Mouse (Mus musculus): Measurements from ENCODE around the gene Ddah2. TPM values are rescaled to one million over a fixed set of nuclear protein-coding genes. Genes with fewer than 3 reads are reported as not detected.
A peak's percentile ranks its signal among the peaks of the same experiment; 100 is the strongest.

The Ddah2 gene
- total RNA-seq, 2 experiments from 2014 or later = 104 to 106 TPM

- DNase-seq = peak; percentile 49
Measured at GRCm38 (mm10) chr17:35105740-35106389, 47.0 kb downstream of the Ddah2 start.

- DNase-seq = no peak
Measured at GRCm38 (mm10) chr17:35106522-35106921, 47.7 kb downstream of the Ddah2 start.

- DNase-seq = no peak
Measured at GRCm38 (mm10) chr17:35108097-35108496, 49.3 kb downstream of the Ddah2 start, which contains the start of gene Ly6g5c. Gene Ly6g5c, plus strand, starts transcription at chr17:35108279.

Other genes with a start within 250 kb of the Ddah2 start
- gene Stk19, start 222.1 kb upstream of the Ddah2 start, total RNA-seq (2021) = 10 to 100 TPM; 13.6 to 16.2 TPM
- gene Dxo, start 222.0 kb upstream of the Ddah2 start, total RNA-seq (2021) = 10 to 100 TPM; 21.4 to 23.0 TPM
- gene Skiv2l, start 208.8 kb upstream of the Ddah2 start, total RNA-seq (2021) = 10 to 100 TPM; 27.4 to 27.9 TPM
- gene Nelfe, start 208.6 kb upstream of the Ddah2 start, total RNA-seq (2021) = 10 to 100 TPM; 30.4 to 34.2 TPM
- gene Cfb, start 196.5 kb upstream of the Ddah2 start, total RNA-seq (2021) = 1 to 10 TPM in 1 of 2 experiments, under 1 TPM in 1; 0.88 to 2.6 TPM
- 1 to 10 TPM; 7.9 TPM for gene Zbtb12, start 179.6 kb upstream of the Ddah2 start, total RNA-seq (2021)
- gene Gm20547, start 177.0 kb upstream of the Ddah2 start, total RNA-seq (2021) = not detected
- 1 to 10 TPM; 3.0 to 3.7 TPM for gene C2, start 160.8 kb upstream of the Ddah2 start, total RNA-seq (2021)
- gene Ehmt2, start 160.6 kb upstream of the Ddah2 start, total RNA-seq (2021) = 10 to 100 TPM; 55.7 to 56.8 TPM
- not detected for gene Slc44a4, start 144.6 kb upstream of the Ddah2 start, total RNA-seq (2021)
- gene Neu1, start 127.8 kb upstream of the Ddah2 start, total RNA-seq (2021) = 10 to 100 TPM; 10.1 to 11.7 TPM
- gene Hspa1b, start 99.8 kb upstream of the Ddah2 start, total RNA-seq (2021) = 1 to 10 TPM; 4.8 to 5.2 TPM
- gene Gm20481, start 89.1 kb upstream of the Ddah2 start, total RNA-seq (2021) = not detected
- gene Hspa1a, start 86.9 kb upstream of the Ddah2 start, total RNA-seq (2021) = 1 to 10 TPM; 2.6 to 2.9 TPM
- 1 to 10 TPM; 5.3 to 6.6 TPM for gene Hspa1l, start 86.3 kb upstream of the Ddah2 start, total RNA-seq (2021)
- gene Lsm2, start 77.2 kb upstream of the Ddah2 start, total RNA-seq (2021) = 10 to 100 TPM; 52.2 to 55.0 TPM
- gene Vars, start 58.0 kb upstream of the Ddah2 start, total RNA-seq (2021) = 10 to 100 TPM; 46.7 to 49.0 TPM
- gene Vwa7, start 42.5 kb upstream of the Ddah2 start, total RNA-seq (2021) = 1 to 10 TPM; 1.6 to 1.8 TPM
- gene Sapcd1, start 31.0 kb upstream of the Ddah2 start, total RNA-seq (2021) = 1 to 10 TPM in 1 of 2 experiments, under 1 TPM in 1; 0.74 to 1.3 TPM
- 1 to 10 TPM; 4.0 to 6.5 TPM for gene Msh5, start 12.3 kb upstream of the Ddah2 start, total RNA-seq (2021)
- 100 to 1,000 TPM; 166 to 167 TPM for gene Clic1, start 9.1 kb upstream of the Ddah2 start, total RNA-seq (2021)
- not detected for gene Ly6g6c, start 6.4 kb downstream of the Ddah2 start, total RNA-seq (2021)
- under 1 TPM in 1 of 2 experiments, not detected in 1; 0.47 TPM for gene Mpig6b, start 7.1 kb downstream of the Ddah2 start, total RNA-seq (2021)
- not detected for gene Ly6g6e, start 17.9 kb downstream of the Ddah2 start, total RNA-seq (2021)
- gene Ly6g6d, start 19.0 kb downstream of the Ddah2 start, total RNA-seq (2021) = 1 to 10 TPM; 1.6 to 2.4 TPM
- not detected for gene Ly6g6f, start 26.6 kb downstream of the Ddah2 start, total RNA-seq (2021)
- 10 to 100 TPM; 50.6 to 53.5 TPM for gene Abhd16a, start 30.2 kb downstream of the Ddah2 start, total RNA-seq (2021)
- not detected for gene Ly6g5c, start 49.2 kb downstream of the Ddah2 start, total RNA-seq (2021)
- under 1 TPM; 0.52 to 0.62 TPM for gene Ly6g5b, start 56.4 kb downstream of the Ddah2 start, total RNA-seq (2021)
- 1 to 10 TPM; 6.0 to 6.2 TPM for gene Gpank1, start 62.4 kb downstream of the Ddah2 start, total RNA-seq (2021)
- 100 to 1,000 TPM; 189 to 196 TPM for gene Csnk2b, start 63.0 kb downstream of the Ddah2 start, total RNA-seq (2021)
- 10 to 100 TPM; 26.6 to 27.3 TPM for gene D17H6S53E, start 67.3 kb downstream of the Ddah2 start, total RNA-seq (2021)
- gene Apom, start 73.0 kb downstream of the Ddah2 start, total RNA-seq (2021) = not detected
- 100 to 1,000 TPM; 318 to 321 TPM for gene Bag6, start 76.1 kb downstream of the Ddah2 start, total RNA-seq (2021)
- 100 to 1,000 TPM; 248 to 251 TPM for gene Prrc2a, start 105.9 kb downstream of the Ddah2 start, total RNA-seq (2021)
- 1 to 10 TPM; 2.9 to 3.4 TPM for gene Aif1, start 117.0 kb downstream of the Ddah2 start, total RNA-seq (2021)
- 1 to 10 TPM; 4.2 to 4.8 TPM for gene Lst1, start 129.4 kb downstream of the Ddah2 start, total RNA-seq (2021)
- gene Ltb, start 135.4 kb downstream of the Ddah2 start, total RNA-seq (2021) = 1 to 10 TPM in 1 of 2 experiments, under 1 TPM in 1; 0.81 to 1.0 TPM
- gene Tnf, start 143.0 kb downstream of the Ddah2 start, total RNA-seq (2021) = 1 to 10 TPM in 1 of 2 experiments, under 1 TPM in 1; 0.76 to 1.3 TPM
- gene Lta, start 146.3 kb downstream of the Ddah2 start, total RNA-seq (2021) = under 1 TPM; 0.26 to 0.32 TPM
- gene Gm16181, start 161.8 kb downstream of the Ddah2 start, total RNA-seq (2021) = under 1 TPM in 1 of 2 experiments, not detected in 1; 0.52 TPM
- gene Atp6v1g2, start 174.6 kb downstream of the Ddah2 start, total RNA-seq (2021) = 1 to 10 TPM; 8.0 to 9.3 TPM
- gene Nfkbil1, start 176.8 kb downstream of the Ddah2 start, total RNA-seq (2021) = 10 to 100 TPM; 10.8 to 11.0 TPM
- 100 to 1,000 TPM; 221 to 230 TPM for gene Ddx39b, start 182.7 kb downstream of the Ddah2 start, total RNA-seq (2021)
- 10 to 100 TPM; 45.9 to 50.4 TPM for gene H2-D1, start 203.7 kb downstream of the Ddah2 start, total RNA-seq (2021)